Mouse (Mus musculus) layer of hippocampus, postnatal 10 days (tissue): Measurements from ENCODE around the gene Mea1. TPM values are rescaled to one million over a fixed set of nuclear protein-coding genes. Genes with fewer than 3 reads are reported as not detected.

ENCODE experiments used
- DNase-seq, 2 experiments: peaks; one replicate each; pipeline ENCODE4 v3.0.0; 2021; ENCODE audit warnings: low spot score in 2 of 2
- total RNA-seq, 2 experiments: library from RNA; stranded (reverse); gene quantifications; 2 replicates each; pipeline ENCODE4 v1.2.3; 2021

Mea1 gene
- total RNA-seq, 2 experiments from 2014 or later: 118 TPM

DNA sequence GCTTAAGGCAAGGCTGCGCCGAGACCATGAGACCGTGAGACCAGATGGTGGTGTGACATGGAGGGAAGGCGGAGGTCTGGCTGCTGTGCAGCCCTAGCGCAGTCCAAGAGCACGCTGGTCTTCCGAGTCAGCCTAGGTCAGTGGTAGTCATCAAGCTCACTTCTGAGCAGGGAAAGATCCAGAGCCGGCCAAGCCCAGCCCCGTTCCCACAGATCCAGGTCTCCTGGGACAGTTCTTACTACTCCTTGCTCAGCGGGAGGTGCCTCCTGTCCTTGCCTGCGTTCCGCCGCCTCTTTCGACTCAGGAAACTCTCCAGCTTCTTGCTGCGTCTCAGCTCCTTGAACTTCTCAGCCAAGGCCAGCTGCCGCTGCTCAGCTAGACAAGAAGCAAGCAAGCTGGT, 10.9 kb upstream of the Mea1 start:
- no peak for DNase-seq

DNA sequence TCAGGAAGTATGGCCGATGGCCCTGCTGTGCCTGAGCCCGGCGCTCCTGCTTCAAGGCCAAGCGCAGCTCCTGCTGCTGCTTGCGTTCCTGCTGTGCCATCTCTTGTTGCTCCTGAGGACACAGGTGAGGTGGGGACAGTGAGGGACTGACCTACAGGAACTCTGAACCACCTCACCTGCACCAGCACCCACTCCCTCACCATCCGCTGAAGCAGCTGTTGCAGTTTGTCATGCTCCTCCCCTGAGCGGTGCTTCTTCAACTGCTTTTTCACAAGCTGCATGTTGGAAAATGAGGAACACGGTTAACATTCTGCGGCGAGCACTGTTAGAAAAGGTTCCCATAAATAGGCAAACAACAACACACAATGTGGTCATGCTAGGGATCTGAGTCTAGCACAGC, 8.7 kb upstream of the Mea1 start:
- DNase-seq: no peak

DNA sequence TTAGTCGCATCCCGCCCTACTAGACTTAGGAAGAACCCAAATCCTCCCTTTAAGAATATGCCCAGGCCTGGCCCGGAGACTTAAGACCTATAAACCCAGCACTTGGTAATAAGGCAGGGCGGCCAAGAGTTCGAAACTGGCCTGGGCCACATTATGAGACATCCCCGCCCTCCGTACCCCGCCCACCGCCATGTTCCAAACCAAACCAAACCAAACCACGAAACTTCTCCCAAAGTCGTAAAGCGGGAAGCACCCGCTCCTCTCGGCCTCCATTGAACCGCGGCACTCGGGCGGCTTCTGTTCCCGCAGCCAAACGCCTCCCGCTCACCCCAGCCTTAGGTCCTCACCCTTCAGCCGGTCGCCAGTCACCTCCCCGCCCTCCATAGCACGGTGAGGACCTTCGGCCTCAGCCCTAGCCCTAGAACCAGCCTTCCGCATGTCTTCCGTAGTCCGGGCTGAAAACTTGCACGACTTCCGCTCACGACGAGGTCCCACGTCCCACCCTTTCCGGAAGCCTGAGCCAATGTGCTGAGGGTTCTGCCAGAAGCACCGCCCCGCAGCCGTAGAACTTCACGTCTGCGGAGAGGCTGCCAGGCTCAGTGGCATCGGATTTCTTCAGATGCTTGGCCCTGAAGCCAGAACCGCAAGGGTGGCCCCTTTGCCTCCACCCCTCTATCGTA, 4.6 kb upstream of the Mea1 start, which contains the start of gene Rrp36:
Gene Rrp36, minus strand, starts transcription at position 503 of the 680 bp plus-strand sequence.
- DNase-seq: peak; percentile 89 to 92

DNA sequence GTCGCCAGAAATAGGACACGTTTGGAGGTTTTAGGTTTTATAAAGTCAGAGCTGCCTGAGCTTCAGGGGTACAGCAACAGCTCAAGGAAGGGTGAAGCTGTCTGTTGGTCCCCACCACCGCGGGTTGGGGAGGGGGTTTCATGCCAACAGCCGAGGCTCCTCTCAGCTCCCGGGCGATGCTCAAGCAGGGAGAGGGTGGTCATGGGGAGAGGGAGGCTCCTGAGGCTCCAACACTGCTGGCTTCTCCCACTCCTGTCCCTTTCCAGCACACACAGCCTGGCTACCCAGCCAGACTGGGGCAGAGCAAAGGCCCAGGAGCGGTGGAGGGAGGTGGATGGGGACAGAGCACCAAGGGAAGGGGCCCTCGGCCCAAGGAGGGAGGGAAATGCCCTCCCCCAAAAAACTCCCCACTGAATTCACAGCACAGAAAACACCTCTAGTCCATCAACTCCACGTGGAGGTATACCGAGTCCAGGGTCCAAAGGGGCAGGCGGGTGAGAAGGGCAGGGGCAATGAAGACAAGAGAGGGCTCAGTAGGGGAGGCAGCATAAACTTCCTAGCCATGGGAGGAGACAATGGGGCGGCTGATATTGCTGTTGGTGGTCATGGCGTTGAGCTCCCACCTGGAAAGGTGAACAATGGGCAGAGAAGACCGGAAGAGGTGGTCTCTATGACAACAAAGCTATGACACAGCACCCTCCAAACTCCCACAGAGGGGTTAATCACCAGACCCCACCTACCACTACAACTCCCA, 3.9 kb upstream of the Mea1 start:
- DNase-seq: no peak

DNA sequence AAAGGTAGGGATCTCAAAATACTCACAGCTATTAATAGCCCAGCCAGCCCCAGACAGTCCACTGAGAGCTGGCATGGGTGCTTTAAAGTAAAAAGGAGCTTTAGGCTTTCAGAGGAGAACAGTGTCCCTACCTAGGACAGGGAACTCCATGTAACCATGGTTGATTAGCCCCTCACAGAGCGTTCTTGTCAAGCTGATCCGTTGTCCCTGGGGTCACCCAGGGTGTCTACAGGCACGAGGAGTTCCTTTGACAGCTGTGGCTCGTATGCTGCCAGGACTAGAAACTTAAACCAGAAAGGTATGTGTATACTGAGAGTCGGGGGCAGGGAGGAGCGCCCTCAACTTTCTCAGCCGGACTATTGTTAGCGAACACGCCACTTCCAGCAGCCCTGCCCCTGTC, 318 bp downstream of the Mea1 start:
- DNase-seq: no peak

DNA sequence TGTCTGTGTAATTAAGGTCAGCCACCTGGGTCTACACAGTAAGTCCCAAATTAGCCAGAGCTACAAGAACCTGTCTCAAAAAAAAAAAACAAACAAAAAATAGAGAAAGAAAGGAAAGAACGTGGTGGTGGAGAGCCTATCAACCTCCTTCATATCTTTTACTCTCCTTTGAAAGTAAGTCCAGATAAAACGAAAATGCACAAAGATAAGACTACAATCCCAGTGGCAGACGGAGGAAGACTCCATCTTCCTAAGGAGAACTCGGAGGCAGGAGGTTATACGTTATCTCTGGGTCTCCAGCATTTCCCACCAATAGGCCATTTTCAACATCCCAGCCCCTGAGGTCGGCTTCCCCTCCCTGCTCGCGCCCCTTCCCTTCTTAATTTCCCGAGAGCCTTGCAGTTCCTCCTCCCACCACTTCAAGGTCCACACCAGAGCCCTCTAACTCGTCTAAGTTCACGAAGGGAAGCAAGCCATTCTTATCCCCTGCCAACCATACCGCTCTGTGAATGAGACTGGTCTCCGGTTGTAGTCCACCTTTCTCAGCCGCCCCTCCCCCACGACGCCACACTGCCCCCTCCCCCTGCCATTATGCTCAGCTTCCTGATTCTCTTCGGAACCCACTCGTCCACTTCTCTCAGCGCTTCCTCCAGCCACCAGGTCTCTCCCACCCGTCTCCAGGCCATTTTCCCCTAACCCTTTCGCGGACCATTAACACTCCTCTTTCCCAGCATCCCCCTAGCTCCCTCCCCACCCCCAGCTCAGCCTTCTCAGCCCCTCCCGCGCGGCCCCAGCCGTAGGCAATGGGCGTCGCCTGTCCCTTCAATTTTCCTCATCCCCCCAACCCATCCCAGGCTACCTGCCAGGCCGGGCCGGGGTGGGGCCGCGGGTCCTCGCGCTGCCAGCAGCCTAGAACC, 1.5 kb downstream of the Mea1 start:
- DNase-seq: peak in 1 of 2 experiments; percentile 66

DNA sequence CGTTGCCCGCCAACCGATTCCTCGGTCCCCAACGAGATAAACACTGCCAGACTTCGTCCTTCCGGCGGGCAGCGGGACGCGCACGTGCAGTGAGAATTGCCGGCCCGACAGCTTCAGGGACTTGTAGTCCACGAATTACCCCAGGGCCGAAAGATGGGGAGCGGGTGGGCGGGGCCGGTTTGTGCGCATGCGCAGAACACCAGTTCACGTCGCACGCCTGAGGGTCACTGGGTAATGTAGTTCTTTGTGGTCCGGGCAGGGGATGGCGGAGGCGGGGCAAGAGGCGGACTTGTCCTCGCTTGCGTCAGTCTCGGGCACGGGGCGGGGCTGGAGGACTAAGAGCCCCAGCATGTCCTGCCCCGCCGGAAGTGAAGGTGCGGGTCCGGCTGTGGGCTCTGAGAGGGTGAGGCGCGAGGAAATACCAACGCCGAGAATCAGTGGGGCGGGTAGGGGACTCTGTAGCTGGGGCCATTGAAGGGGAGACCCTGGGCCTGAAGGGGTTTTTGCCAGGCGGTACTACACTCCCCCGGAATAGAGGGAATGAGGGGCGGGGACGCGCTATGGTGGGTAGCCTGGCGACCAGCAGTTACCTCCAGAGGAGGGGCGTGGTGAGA, 2.3 kb downstream of the Mea1 start, which contains the start of gene Klhdc3:
Gene Klhdc3, minus strand, starts transcription at position 155 of the 614 bp plus-strand sequence.
- peak; percentile 96 to 97 for DNase-seq

DNA sequence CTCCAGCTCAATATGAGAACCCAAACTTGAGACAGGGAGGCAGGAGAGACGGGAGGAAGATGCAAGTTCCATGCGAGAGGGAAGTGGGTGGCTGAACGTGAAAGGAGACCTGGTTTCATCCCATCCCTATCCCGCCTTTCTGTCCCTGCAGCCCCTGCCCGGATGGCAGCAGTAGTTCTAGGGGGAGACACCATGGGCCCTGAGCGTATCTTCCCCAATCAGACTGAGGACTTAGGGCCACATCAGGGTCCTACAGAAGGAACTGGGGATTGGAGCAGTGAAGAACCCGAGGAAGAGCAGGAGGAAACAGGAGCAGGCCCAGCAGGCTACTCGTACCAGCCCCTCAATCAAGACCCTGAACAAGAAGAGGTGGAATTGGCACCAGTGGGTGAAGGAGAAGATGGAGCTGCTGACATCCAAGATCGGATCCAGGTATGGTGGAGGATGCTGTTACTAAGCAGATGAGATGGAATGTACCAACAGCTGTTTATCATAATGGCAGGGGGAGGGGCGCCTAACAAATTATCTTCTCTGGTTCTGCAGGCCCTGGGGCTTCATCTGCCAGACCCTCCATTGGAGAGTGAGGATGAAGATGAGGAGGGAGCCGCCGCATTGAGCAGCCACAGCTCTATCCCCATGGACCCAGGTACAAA, 3.0 kb downstream of the Mea1 start:
- DNase-seq: no peak

DNA sequence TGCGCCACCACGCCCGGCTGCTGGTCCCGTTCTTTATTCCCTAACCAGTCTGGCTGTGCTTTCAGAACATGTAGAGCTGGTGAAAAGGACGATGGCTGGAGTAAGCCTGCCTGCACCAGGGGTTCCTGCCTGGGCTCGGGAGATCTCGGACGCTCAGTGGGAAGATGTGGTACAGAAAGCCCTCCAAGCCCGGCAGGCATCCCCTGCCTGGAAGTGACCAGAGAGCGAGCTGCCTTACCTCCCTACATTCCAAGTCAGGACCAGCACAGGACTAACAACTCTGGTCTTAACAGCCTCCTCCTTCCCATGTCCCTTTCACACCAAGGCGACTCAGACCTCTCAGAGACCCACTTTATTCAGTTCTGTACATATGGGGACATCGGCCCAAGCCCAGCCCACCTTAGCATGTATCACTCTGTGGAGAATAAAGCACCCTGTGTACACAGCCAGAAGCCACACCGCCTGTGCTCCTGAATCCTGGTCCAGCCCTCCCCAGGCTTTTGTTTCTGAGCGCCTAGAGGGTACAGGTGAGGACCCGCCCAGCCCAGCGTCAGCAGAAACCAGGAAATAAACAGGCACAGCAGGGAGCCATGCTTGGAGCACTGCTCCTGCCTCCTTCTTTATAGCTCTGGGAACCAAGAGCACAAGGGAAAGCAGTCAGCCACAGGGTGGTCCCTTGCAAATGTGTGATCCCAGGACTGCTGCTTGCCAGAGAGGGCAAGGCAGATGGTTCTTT, 4.2 kb downstream of the Mea1 start:
- no peak for DNase-seq

DNA sequence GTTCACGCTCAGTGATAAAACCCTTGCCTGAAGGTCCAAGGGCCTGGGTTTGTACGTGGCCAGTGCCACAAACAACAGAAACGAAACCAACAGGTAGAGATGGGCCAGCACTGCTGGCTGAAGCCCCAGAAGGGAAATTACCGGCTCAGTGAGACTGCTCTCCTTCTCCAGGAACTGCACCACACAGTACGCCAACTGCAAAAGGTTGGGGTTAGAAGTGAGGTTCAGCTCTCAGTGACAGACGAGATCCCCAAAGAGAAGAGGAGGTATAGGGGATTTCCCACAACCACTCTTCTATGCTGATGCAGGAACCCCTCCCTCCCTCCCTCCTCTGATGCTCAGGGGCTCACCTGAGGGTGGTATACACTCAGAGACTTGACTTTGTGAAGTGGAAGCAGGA, 7.3 kb downstream of the Mea1 start:
- no peak for DNase-seq

DNA sequence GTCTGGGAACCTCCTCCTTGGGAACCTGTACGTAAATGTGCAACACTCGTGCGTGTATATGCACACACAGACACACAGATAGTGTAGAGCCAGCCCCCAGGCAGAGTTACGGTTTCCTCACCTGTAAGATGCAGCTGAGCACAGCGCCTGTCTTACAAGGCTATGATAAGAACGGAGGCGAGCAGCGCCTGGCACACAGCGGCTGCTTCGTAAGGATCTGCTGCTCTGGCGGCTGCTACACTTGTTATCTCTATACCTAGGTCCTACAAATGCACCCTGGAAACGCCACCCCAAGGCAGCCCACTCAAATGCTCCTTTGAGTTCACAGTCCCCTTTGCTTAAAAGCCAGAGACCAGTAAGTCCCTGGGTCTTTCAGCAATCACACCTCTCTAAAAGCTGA, 12.1 kb downstream of the Mea1 start:
- no peak for DNase-seq

DNA sequence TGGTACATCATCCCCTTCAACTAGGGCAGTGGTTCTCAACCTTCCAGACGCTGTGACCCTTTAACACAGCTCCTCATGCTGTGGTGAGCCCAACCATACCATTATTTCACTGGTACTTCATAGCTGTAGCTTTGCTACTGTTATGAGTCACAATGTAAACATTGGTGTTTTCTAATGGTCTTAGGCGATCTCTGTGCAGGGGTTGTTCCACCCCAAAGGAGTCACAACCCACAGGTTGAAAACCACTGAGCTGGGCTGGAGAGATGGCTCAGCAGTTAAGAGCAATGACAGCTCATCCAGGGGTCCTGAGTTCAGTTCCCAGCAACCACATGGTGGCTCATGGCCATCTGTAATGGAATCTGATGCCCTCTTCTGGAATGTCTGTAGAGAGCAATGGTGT, 12.8 kb downstream of the Mea1 start:
- no peak for DNase-seq

DNA sequence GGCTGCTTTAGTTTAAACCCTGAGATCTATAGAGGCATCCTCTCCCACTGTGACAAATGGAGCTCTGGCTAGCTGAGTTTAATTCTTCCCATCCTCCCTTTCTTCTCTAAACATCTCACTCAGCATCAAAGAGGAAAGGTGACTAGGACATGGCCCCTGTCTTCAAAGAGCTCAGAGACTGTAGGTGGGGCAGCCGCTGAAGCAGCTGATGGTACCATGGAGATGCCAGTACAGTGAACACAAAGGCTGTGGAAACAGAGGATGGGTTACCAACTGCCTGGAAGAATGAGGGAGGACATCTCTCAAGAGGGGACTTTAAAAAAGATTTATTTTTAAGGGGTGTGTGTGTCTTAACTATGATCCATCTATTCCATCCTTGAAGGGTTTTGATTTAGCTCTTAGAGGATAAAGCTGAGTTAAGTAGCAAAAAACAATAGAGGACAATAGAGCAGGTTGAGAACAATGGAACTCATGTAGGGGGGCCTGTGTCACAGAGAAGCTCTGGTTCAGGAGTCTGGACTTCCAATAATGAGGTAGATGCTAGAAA, 16.0 kb downstream of the Mea1 start:
- DNase-seq: no peak

DNA sequence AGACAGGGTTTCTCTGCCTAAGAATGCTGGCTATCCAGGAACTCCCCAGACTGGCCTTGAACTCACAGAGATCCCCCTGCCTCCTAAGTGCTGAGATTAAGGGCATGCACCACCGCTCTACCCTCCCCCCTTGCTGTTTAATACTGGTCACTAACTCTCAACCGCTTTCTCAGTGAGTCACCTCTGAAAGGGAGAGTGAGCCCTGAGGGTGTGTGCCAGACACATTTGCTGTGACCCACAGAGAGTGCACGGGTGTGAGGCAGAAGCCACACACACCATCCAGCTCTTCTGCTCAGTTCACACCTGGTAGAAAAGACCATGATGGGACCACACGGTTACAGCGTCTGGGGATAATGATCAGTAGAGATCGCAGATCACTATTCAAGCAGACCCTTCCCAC, 19.9 kb downstream of the Mea1 start:
- DNase-seq: no peak

DNA sequence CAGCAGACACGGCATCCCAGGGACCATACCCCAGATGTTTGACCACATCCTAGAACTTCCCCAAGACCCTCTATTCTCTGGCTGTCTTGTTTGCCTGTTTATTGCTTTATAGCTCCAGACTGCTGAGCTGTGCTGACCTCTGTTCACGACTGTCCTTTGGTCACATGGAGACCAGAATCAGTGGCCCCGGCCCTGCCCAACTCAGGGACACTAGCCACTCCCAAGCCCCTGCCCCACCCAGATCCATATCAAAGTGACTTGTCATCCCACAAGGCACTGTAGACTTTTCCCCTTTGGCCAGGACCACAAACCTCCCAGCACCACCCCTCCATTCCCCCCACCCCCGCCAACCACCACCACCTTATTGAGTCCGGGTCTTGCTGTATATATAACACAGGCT, 20.7 kb downstream of the Mea1 start:
- DNase-seq: no peak

DNA sequence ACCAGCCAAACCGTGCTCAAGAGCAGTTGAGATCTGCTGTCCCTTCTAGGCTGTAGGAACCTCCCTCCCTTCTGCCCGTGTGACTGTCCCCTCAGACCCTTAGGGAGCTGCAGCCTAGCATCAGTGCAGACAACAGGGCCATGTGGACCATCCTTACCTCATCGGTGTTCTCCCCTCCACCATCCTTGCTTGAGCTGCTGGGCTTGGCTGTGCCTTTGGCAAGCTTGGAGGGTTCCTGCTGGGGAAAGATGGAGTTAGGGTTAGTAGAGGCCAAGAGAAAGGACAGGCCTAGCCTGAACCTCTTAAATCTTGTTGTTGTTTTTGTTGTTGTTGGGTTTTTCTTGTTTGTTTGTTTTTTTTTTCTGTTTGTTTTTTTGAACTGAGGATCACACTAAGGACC, 21.3 kb downstream of the Mea1 start:
- DNase-seq: no peak

DNA sequence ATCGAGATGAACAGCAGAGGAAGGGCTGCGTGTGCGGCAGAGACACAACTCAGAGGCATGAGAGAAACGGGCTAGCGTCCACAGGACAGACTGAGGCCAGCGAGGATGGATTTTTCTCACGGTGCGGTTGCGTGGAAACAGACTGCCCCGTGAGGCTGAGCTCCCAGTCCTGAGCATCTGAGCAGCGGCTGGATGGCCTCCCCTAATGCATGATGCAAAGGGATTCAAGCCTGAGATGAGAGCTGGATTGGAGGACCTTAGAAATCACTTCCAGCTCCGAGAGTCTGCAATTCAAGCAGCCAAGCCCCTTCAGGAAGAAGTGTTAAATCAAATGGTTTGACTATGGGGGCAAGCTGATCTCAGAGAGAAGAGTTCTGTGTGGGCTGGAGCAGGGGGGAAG, 22.9 kb downstream of the Mea1 start:
- no peak for DNase-seq

DNA sequence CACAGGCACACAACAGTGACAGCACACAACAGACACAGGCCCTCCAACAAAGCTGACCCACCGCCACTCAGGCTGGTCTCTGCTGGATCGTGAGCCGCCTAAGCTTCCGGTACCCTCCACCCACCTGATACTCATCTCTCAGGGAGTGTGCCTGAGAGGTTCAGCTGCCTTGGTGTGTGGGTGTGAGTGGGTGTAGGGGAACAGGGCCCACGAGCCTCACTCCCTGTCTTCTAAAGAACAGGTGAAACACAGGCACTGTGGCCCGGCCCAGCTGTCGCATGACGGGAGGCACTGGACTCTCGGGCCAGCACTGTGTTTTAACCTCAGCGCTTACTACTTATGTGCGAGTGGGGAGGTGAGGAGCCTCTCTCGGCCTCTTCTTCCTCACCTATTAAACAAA, 23.5 kb downstream of the Mea1 start:
- no peak for DNase-seq

DNA sequence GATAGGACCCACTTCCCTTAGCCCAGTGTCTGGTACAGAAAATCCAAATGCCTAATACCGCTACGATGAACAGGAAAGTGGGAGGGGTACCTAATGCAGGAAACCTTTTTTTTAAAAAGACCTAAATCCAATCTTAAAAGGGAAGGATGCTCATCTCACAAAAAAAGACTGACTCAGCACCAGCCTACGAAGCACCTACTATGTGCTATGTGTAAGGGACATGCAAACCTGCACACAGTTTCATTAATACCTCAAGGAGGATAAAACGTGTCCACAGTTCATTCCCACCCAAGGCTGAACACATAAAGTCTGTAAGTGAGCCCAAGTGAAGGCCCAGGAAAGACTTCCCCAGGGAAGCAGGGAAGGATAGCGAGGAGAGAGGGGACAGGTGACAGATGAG, 23.9 kb downstream of the Mea1 start:
- no peak for DNase-seq
